Mouse (Mus musculus) inflammation-experienced regulatory T-cells, adult 16 weeks (primary cell): ENCODE results near the gene Hnrnpa3. TPM values are rescaled to one million over a fixed set of nuclear protein-coding genes. Genes with fewer than 3 reads are reported as not detected.

Experiments
- polyA plus RNA-seq: library from polyadenylated mRNA; unstranded; fragments of 100-300 nt; shearing (Covaris generic); gene quantifications from one replicate; pipeline ENCODE4 v1.2.1, GENCODE M21; 2017

The Hnrnpa3 gene
- polyA plus RNA-seq = 95.1 TPM

GRCm38 (mm10) chr2:75658727-75659628 is at the start of gene Hnrnpa3:
Gene Hnrnpa3, plus strand, starts transcription at chr2:75659261.

DNA sequence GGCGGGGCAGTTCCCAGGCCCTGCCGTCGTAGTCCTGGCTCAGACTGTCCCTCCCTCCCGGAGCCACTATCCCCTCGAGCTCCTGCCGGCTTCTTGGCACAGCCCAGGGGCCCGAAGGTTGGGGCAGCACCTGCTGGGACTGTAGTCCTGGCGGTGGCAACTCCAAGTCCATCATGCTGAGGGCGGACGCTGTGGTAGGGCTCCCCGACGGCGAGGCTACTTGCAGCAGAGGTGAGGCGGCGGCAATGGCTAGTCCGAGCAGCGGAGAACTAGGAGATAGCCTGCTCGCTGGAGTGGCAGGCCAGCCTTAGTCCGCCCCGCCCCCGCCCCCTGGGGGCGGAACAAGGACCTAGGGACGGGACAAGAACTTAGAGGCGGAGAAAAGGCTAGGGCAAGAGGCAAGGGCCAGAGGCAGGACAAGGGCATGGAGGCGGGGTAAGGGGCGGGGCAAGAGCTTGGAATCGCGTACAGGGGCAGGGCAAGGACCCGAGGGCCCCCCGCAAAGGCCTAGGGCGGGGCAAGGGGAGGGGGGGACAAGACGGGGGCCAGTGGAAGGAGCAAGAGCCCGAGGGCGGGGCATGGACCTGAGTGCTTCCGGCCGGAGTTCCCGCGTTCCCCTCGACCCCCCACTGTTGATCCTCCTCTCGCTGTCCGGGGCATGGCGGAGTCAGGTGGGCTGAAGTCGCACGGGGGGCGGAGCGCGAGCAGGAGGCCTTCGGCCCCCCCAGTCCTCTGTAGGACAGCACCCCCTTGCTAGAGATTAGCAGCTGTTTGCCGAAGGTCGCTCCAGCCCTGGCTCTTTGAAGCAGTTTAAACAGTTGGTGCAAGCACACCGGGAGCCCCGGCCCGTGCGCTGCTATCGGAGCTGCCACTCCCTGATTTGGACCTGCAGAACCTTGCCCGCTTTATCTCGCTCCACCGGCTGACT is 45.4 kb downstream of the Hnrnpa3 start, which contains the start of gene Nfe2l2:
Nfe2l2 (minus strand) TSS at position 408 of the 928 bp plus-strand sequence.

Other genes with a start within 250 kb of the Hnrnpa3 start
- 52.2 TPM for gene Nfe2l2, start 45.4 kb downstream of the Hnrnpa3 start, polyA plus RNA-seq
- gene Agps, start 172.9 kb downstream of the Hnrnpa3 start, polyA plus RNA-seq = 14.0 TPM